Mouse (Mus musculus) kidney, postnatal 0 days (tissue): Measurements from ENCODE around the gene Fam83f. TPM values are rescaled to one million over a fixed set of nuclear protein-coding genes. Genes with fewer than 3 reads are reported as not detected.

ENCODE experiments used
- ATAC-seq: fragments of 200-750 bp; cut with Nextera tagmentation; replicated peaks from 2 replicates; pipeline ENCODE4 v1.8.0; 2017; ENCODE audit warnings: low read depth, moderate number of reproducible peaks, moderate TSS enrichment, moderate library complexity; ENCODE audit not compliant: low FRiP score
- DNase-seq: peaks from one replicate; pipeline ENCODE4 v3.0.0-alpha.2; 2016; ENCODE audit warnings: low spot score
- H3K27ac ChIP-seq: fragments of 300-500 bp; sonication (generic); 2 replicates; pipeline ENCODE4 v1.5.1; 2014; ENCODE audit warnings: mild to moderate bottlenecking
- H3K27me3 ChIP-seq: fragments of 300-500 bp; sonication (generic); 2 replicates; pipeline ENCODE4 v1.6.1; 2014; ENCODE audit warnings: low read length, mixed read lengths; ENCODE audit not compliant: insufficient read depth
- H3K36me3 ChIP-seq: fragments of 300-500 bp; sonication (generic); 2 replicates; pipeline ENCODE4 v1.6.1; 2014; ENCODE audit warnings: low read length, mixed read lengths; ENCODE audit not compliant: insufficient read depth
- H3K4me1 ChIP-seq: fragments of 300-500 bp; sonication (generic); replicated peaks from 2 replicates; pipeline ENCODE4 v1.6.1; 2014; ENCODE audit warnings: antibody characterized with exemption, low read length, mixed read lengths; ENCODE audit not compliant: insufficient read depth
- H3K4me2 ChIP-seq: fragments of 300-500 bp; sonication (generic); 2 replicates; pipeline ENCODE4 v1.6.1; 2014; ENCODE audit warnings: mild to moderate bottlenecking, low read length, moderate library complexity, mixed read lengths
- H3K4me3 ChIP-seq: fragments of 300-500 bp; sonication (generic); replicated peaks from 2 replicates; pipeline ENCODE4 v1.5.1; 2014; ENCODE audit warnings: low read depth, low read length
- H3K9ac ChIP-seq: fragments of 300-500 bp; sonication (generic); 2 replicates; pipeline ENCODE4 v1.6.1; 2014; ENCODE audit warnings: low read depth, low read length
- H3K9me3 ChIP-seq: fragments of 300-500 bp; sonication (generic); replicated peaks from 2 replicates; pipeline ENCODE4 v1.6.1; 2016; ENCODE audit warnings: low read length, inconsistent platforms, mixed read lengths
- CTCF ChIP-seq: IDR thresholded peaks from 2 replicates; pipeline ENCODE4 v1.5.1; 2016; ENCODE audit warnings: antibody characterized with exemption, low read depth, mild to moderate bottlenecking, moderate library complexity
- WGBS: fragments of 180-500 bp; shearing (Covaris S2); extraction: QIAGEN DNeasy Blood & Tissue Kit; methylation state at CpG from one replicate; pipeline ENCODE4 v1.1.7; 2014; 5-methylcytosine and 5-hydroxymethylcytosine counted together
- polyA plus RNA-seq: library from polyadenylated mRNA; unstranded; fragments of >200 nt; fragmentation: Nextera tagmentation; extraction: Ambion mirVana; gene quantifications from 2 replicates; pipeline ENCODE4 v1.2.1, GENCODE M21; 2015

Gene Fam83f
- polyA plus RNA-seq, 1 experiment from 2014 or later = 6.1 TPM

GRCm38 (mm10) chr15:80702910-80703309 is 31.3 kb downstream of the Fam83f start:
- no peaks in the 10 kb centered on the region for H3K9me3 ChIP-seq
- no peak overlapping the region for H3K9ac ChIP-seq
- no peaks in the 10 kb centered on the region; the same call in 1 of the 2 replicates for H3K4me1 ChIP-seq
- no peak overlapping the region for H3K4me3 ChIP-seq
- no peak overlapping the region for H3K27ac ChIP-seq
- WGBS = 86% methylated on average over 5 of the region's 5 CpGs
- ATAC-seq (no peak), DNase-seq (no peak)
- no peak for TF ChIP-seq CTCF
- H3K36me3 ChIP-seq = no peaks in the 10 kb centered on the region
- H3K4me2 ChIP-seq = no peak overlapping the region
- no peaks in the 10 kb centered on the region for H3K27me3 ChIP-seq

- Histone ChIP-seq H3K36me3 (no peaks in the 10 kb centered on the region), H3K4me3 (no peak overlapping the region), H3K27me3 (no peaks in the 10 kb centered on the region), H3K9me3 (no peaks in the 10 kb centered on the region), H3K9ac (no peak overlapping the region), H3K27ac (no peak overlapping the region), H3K4me2 (no peak overlapping the region), H3K4me1 (no peaks in the 10 kb centered on the region; the same call in 1 of the 2 replicates)
- 64% methylated on average over 2 of the region's 2 CpGs for WGBS
- DNase-seq = no peak
- no peak for ATAC-seq
- TF ChIP-seq CTCF = no peak
Observed at GRCm38 (mm10) chr15:80703495-80703894, 31.8 kb downstream of the Fam83f start.

GRCm38 (mm10) chr15:80704267-80704666 is 32.6 kb downstream of the Fam83f start:
- TF ChIP-seq CTCF = peak; percentile 91
- WGBS = 5% methylated on average over 7 of the region's 7 CpGs
- ATAC-seq (peak; percentile 90), DNase-seq (peak; percentile 92)
- no peaks in the 10 kb centered on the region; the same call in 1 of the 2 replicates for H3K4me1 ChIP-seq
- H3K27me3 ChIP-seq = no peaks in the 10 kb centered on the region
- H3K9ac ChIP-seq = no peak overlapping the region
- no peaks in the 10 kb centered on the region for H3K9me3 ChIP-seq
- no peaks in the 10 kb centered on the region for H3K36me3 ChIP-seq
- 0 out of 2 replicates have a peak overlapping the region, but pooled peaks have one; percentile 13 for H3K4me2 ChIP-seq
- no peak overlapping the region for H3K27ac ChIP-seq
- no peak overlapping the region for H3K4me3 ChIP-seq

GRCm38 (mm10) chr15:80705828-80706549 is 34.3 kb downstream of the Fam83f start:
- TF ChIP-seq CTCF = peak; percentile 95
- Histone ChIP-seq H3K27me3 (no peaks in the 10 kb centered on the region), H3K4me1 (no peaks in the 10 kb centered on the region; the same call in 1 of the 2 replicates), H3K36me3 (no peaks in the 10 kb centered on the region), H3K4me2 (peak overlapping the region; percentile 60), H3K9ac (no peak overlapping the region), H3K27ac (peak overlapping the region; percentile 68; the same call in 1 of the 2 replicates), H3K9me3 (no peaks in the 10 kb centered on the region), H3K4me3 (peak overlapping the region; percentile 7; the same call in 1 of the 2 replicates)
- WGBS = 23% methylated on average over 18 of the region's 18 CpGs
- peak; percentile 87 for DNase-seq
- ATAC-seq = no peak

GRCm38 (mm10) chr15:80706596-80706995 is 34.9 kb downstream of the Fam83f start:
- DNase-seq = peak; percentile 41

GRCm38 (mm10) chr15:80707088-80707487 is 35.4 kb downstream of the Fam83f start:
- Histone ChIP-seq H3K9ac (no peak overlapping the region), H3K27me3 (no peaks in the 10 kb centered on the region), H3K4me1 (peaks cover under 1% of the 10 kb centered on the region; the same call in 1 of the 2 replicates), H3K27ac (peak overlapping the region; percentile 68), H3K9me3 (no peaks in the 10 kb centered on the region), H3K4me2 (peak overlapping the region; percentile 60), H3K4me3 (no peak overlapping the region), H3K36me3 (no peaks in the 10 kb centered on the region)
- DNase-seq = peak; percentile 92
- ATAC-seq = no peak
- WGBS = 39% methylated on average over 8 of the region's 8 CpGs
- no peak for TF ChIP-seq CTCF

More at GRCm38 (mm10) chr15:80706596-80706995, 34.9 kb downstream of the Fam83f start:
- no peaks in the 10 kb centered on the region for H3K9me3 ChIP-seq
- 3% methylated on average over 11 of the region's 11 CpGs for WGBS
- H3K9ac ChIP-seq = no peak overlapping the region
- H3K4me1 ChIP-seq = no peaks in the 10 kb centered on the region; the same call in 1 of the 2 replicates
- no peak for ATAC-seq
- peak overlapping the region; percentile 7; the same call in 1 of the 2 replicates for H3K4me3 ChIP-seq
- H3K27ac ChIP-seq = peak overlapping the region; percentile 68; the same call in 1 of the 2 replicates
- H3K27me3 ChIP-seq = no peaks in the 10 kb centered on the region
- TF ChIP-seq CTCF = no peak
- H3K4me2 ChIP-seq = peak overlapping the region; percentile 60
- H3K36me3 ChIP-seq = no peaks in the 10 kb centered on the region
